Mouse (Mus musculus) small intestine, adult 2 months (tissue): ENCODE results near the gene Olfr150. TPM values are rescaled to one million over a fixed set of nuclear protein-coding genes. Genes with fewer than 3 reads are reported as not detected.
"Not testable (repeated sequence)": the region's sequence is repeated elsewhere in the genome, so short reads cannot be mapped to it uniquely, and the experiment has no call there.

Experiments used
- H3K27ac ChIP-seq: fragments of 200-500 bp; 2 replicates; pipeline ENCODE4 v1.5.1; 2012; ENCODE audit warnings: low read depth, low read length, control low read depth, inconsistent platforms; ENCODE audit not compliant: insufficient read depth
- H3K27me3 ChIP-seq: fragments of 200-500 bp; 2 replicates; pipeline ENCODE4 v1.6.1; 2012; ENCODE audit warnings: mild to moderate bottlenecking, moderate library complexity, low read length, inconsistent platforms; ENCODE audit not compliant: control insufficient read depth, insufficient read depth
- H3K36me3 ChIP-seq: fragments of 200-500 bp; 2 replicates; pipeline ENCODE4 v1.6.1; 2012; ENCODE audit warnings: mild to moderate bottlenecking, low read length, control low read depth, inconsistent platforms; ENCODE audit not compliant: control insufficient read depth, insufficient read depth
- H3K4me1 ChIP-seq: fragments of 200-500 bp; 2 replicates; pipeline ENCODE4 v1.6.1; 2012; ENCODE audit warnings: low read length, inconsistent platforms, mixed read lengths; ENCODE audit not compliant: control insufficient read depth, insufficient read depth, insufficient read length
- H3K4me3 ChIP-seq: fragments of 200-500 bp; 2 replicates; pipeline ENCODE4 v1.5.1; 2012; ENCODE audit warnings: low read depth, mild to moderate bottlenecking, control low read depth, inconsistent platforms, low read length, moderate library complexity
- CTCF ChIP-seq: fragments of 200-500 bp; IDR thresholded peaks from 2 replicates; pipeline ENCODE4 v1.5.1; 2012; ENCODE audit warnings: low read depth, mild to moderate bottlenecking, control low read depth, inconsistent platforms, low read length, moderate library complexity, mixed read lengths; ENCODE audit not compliant: insufficient replicate concordance, insufficient read length; ENCODE audit errors: extremely low read depth
- POLR2A ChIP-seq: fragments of 200-500 bp; IDR thresholded peaks from 2 replicates; pipeline ENCODE4 v1.6.1; 2012; ENCODE audit warnings: low read depth, mild to moderate bottlenecking, control low read depth, inconsistent platforms, low read length, moderate library complexity
- WGBS: fragments of 180-500 bp; shearing (Covaris S2); methylation state at CpG from one replicate; pipeline ENCODE4 v1.1.7; 2018; 5-methylcytosine and 5-hydroxymethylcytosine counted together
- polyA plus RNA-seq: library from polyadenylated mRNA; depleted of rRNA; stranded (reverse); fragments of >200 nt; gene quantifications from 2 replicates; pipeline ENCODE4 v1.2.3, GENCODE M21; 2012; rRNA removed

Olfr150 gene
- polyA plus RNA-seq: not detected in 2 replicates

DNA sequence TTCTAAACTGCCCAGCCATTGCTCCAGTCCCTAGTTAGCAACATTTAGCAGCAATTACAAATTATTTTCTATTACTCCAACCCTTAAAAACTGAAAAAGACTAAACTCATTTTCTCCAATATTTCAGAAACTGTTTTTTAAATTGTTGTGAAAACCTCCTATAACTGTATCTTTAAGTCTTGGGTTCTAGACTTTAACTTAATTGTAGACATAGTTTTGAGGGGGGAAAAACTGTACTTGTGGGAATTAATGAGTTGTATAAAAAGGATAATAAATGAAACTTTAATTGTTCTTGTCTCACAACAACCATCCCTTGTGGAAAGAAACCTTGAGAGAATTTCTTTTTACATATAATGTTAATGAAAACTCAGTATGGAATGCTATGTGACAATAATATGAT, at the start of gene Olfr150:
Gene Olfr150, plus strand, starts transcription at position 301 of the 400 bp plus-strand sequence.
- Histone ChIP-seq H3K27me3 (no peaks in the 10 kb centered on the region), H3K27ac (no peak within 1 kb of the TSS), H3K4me3 (no peak within 1 kb of the TSS), H3K36me3 (no peaks in the 10 kb centered on the region), H3K4me1 (no peaks in the 10 kb centered on the region)
- TF ChIP-seq POLR2A: no peak
- TF ChIP-seq CTCF: no peak

DNA sequence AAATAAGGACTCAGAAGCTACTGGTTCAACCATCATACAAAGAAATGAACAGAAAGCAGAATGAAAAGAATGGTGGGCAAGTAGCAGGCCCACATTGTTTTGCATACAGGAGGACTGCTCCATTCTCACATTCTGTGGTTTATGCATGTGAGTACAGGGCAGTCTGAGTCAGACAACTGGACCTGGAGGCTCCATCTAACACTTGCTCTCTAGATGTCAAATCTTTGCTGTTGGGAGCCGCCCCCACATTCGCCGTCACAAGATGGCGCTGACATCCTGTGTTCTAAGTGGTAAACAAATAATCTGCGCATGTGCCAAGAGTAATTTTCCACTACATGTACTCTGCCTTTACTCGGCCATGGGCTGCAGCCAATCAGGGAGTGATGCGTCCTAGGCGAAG, 29.7 kb upstream of the Olfr150 start:
- H3K4me1 ChIP-seq, H3K36me3 ChIP-seq, H3K27ac ChIP-seq, H3K27me3 ChIP-seq, H3K4me3 ChIP-seq: not testable (repeated sequence)
- WGBS: 84% methylated on average over 8 of the region's 8 CpGs

DNA sequence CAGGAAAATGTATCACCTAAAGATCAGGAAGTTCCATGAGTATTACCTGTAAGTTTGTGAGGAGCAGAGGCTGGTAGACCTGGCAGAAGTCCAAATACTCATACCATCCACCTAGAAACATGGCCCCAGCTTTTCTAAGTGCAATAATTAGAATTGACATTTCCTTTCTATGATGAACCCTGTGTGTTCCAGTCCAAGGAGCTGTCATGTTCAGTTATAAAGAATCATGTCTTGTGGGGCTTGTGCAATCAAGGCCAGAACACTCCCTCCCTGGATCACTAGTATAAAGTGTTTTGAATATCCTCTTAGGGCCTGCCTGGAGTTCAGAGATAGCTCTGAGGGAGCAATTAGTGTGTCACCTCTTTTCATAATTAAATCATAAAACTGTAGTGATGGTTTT, 23.8 kb upstream of the Olfr150 start, which contains the start of gene Olfr149:
Gene Olfr149, minus strand, starts transcription at position 101 of the 400 bp plus-strand sequence.
- H3K27ac ChIP-seq: no peak within 1 kb of the TSS
- H3K4me3 ChIP-seq: no peak within 1 kb of the TSS
- H3K27me3 ChIP-seq: no peaks in the 10 kb centered on the region
- no peaks in the 10 kb centered on the region for H3K4me1 ChIP-seq
- H3K36me3 ChIP-seq: no peaks in the 10 kb centered on the region
- no peak for TF ChIP-seq POLR2A
- no peak for TF ChIP-seq CTCF

DNA sequence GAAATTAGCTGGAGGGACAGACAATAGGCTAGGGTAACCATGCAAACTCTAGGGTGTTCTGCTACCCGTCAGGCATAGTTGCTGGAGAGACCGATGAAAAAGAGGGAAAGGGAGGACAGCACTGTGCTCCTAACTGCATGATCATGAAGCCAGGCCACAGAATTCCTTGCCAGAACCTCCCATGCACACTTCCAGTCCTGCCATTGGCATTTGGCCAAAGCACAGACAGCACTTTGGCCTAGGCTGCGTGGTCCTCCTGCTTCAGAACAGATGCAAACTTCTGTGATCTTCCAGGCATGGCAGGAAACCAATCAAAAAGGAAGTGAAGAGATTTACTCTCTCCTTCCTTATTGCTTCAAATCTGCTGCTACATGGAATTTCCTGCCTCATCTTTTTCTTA, 21.8 kb upstream of the Olfr150 start:
- Histone ChIP-seq H3K4me3 (no peak overlapping the region), H3K4me1 (no peaks in the 10 kb centered on the region), H3K27ac (no peak overlapping the region), H3K36me3 (no peaks in the 10 kb centered on the region), H3K27me3 (no peaks in the 10 kb centered on the region)
- whole genome bisulfite sequencing: 55% methylated on average over 3 of the region's 3 CpGs
- TF ChIP-seq CTCF (no peak), POLR2A (no peak)

DNA sequence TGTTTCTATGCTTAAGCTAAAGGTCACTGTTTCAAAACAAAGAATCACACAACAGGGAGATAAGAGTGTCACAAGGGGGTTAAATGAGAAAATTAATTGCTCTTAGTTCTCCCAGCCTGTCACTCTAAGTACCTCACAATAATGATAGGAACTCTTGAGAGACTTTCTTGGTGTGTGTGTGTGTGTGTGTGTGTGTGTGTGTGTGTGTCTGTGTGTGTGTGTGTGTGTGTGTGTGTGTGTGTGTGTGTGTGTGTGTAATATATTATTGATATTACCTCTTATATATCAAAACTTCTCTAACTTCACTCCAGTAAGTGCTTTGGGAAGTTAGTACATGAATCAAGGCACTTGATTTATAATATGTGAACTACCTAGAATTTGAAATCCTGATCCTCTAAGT, 19.7 kb upstream of the Olfr150 start, which contains the start of gene Olfr965:
Gene Olfr965, plus strand, starts transcription at position 301 of the 400 bp plus-strand sequence.
- no peak within 1 kb of the TSS for H3K27ac ChIP-seq
- no peaks in the 10 kb centered on the region for H3K4me1 ChIP-seq
- H3K4me3 ChIP-seq: no peak within 1 kb of the TSS
- no peaks in the 10 kb centered on the region for H3K27me3 ChIP-seq
- no peaks in the 10 kb centered on the region for H3K36me3 ChIP-seq
- TF ChIP-seq CTCF (no peak), POLR2A (no peak)

DNA sequence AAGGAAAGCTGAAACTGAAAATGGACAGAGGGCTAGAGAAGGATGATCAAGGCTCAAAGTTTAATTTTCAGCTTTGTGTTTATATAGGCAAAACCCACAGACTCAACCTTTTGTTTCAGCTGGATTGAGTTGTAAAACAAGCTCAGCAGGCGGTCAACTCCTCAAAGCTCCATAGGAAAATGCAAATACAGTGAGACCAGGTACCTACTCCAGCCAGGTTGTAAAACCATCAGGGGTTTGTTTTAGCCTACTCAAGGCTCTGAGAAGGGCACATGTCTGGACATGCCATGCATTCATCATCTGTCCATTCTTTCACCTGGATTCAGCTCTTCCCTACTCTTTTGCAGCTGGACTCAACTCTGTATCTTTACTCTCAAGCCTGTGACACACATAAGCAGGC, 10.0 kb downstream of the Olfr150 start:
- Histone ChIP-seq H3K4me1 (no peaks in the 10 kb centered on the region), H3K27me3 (no peaks in the 10 kb centered on the region), H3K4me3 (no peak overlapping the region), H3K36me3 (no peaks in the 10 kb centered on the region), H3K27ac (no peak overlapping the region)
- 83% methylated on average over 1 of the region's 1 CpGs for WGBS
- TF ChIP-seq POLR2A (no peak), CTCF (no peak)

DNA sequence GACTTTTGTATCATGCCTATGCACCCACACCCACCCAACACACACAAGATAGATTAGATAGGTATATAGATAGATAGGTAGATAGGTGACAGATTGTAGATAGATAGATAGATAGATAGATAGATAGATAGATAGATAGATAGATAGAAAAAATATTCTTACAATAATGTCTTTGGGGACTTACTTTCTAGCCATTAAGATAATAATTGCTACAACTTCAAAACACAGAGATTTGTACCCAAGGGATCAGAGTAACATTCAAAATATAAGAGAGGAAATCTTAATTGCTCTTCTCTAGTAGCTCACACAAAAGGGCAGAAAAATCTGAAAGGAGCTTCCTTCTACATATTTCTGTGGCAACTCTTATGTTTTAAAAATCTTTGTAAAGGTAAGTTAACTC, 15.2 kb downstream of the Olfr150 start, which contains the start of gene Olfr967:
Gene Olfr967, plus strand, starts transcription at position 301 of the 400 bp plus-strand sequence.
- H3K4me3 ChIP-seq: no peak within 1 kb of the TSS
- H3K4me1 ChIP-seq: no peaks in the 10 kb centered on the region
- H3K36me3 ChIP-seq: no peaks in the 10 kb centered on the region
- no peaks in the 10 kb centered on the region for H3K27me3 ChIP-seq
- H3K27ac ChIP-seq: no peak within 1 kb of the TSS
- TF ChIP-seq POLR2A (no peak), CTCF (no peak)

DNA sequence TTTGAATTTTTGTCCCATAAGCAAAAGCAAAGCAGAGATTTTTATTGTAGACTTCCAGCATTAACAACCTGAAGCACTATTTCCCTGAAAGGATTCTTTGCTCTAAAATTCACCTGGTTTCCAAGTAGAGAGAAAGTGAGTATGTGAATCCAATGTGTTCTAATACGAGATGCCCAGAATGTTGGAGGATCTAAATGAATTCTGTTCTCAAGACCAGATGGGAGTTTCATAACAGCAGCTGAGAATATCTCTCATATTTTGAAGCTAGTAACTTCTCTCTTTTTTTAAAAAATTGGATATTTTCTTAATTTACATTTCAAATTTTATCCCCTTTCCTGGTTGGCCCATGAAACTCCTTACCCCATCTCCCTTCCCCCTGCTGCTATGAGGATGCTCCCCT, 15.7 kb downstream of the Olfr150 start:
- Histone ChIP-seq H3K4me3 (no peak overlapping the region), H3K36me3 (no peaks in the 10 kb centered on the region), H3K4me1 (no peaks in the 10 kb centered on the region), H3K27me3 (no peaks in the 10 kb centered on the region), H3K27ac (no peak overlapping the region)
- 76% methylated on average over 1 of the region's 1 CpGs for WGBS
- TF ChIP-seq POLR2A: no peak
- no peak for TF ChIP-seq CTCF

DNA sequence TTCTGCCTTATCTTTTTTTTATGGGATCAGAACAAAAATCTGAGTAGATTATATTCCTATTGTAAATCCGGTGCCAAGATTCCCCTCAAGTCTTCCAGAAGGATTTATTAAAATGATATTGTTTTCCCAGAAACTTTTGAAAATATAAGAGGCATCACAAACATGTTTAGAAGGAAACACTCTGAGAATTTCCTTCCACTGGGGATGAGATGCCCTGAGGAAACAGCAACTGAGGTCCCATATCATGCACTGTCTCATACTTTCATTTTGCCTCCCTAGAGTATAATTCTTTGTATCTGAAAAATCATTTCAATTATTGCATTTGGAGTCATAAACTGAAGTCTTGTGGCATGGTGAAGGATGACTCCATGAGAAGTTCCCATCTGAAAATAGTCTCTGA, 52.4 kb downstream of the Olfr150 start, which contains the start of gene Olfr968:
Gene Olfr968, minus strand, starts transcription at position 101 of the 400 bp plus-strand sequence.
- Histone ChIP-seq H3K36me3 (no peaks in the 10 kb centered on the region), H3K27ac (no peak within 1 kb of the TSS), H3K27me3 (no peaks in the 10 kb centered on the region), H3K4me3 (no peak within 1 kb of the TSS), H3K4me1 (no peaks in the 10 kb centered on the region)
- TF ChIP-seq CTCF (no peak), POLR2A (no peak)
- 69% methylated on average over 1 of the region's 1 CpGs for WGBS

Other genes starting within 250 kb of the Olfr150 start
- not detected in 2 replicates for gene Olfr44, start 237.0 kb upstream of the Olfr150 start, polyA plus RNA-seq
- not detected in 2 replicates for gene Olfr957, start 215.2 kb upstream of the Olfr150 start, polyA plus RNA-seq
- gene Olfr958, start 176.9 kb upstream of the Olfr150 start, polyA plus RNA-seq: not detected in 2 replicates
- gene Olfr959, start 155.4 kb upstream of the Olfr150 start, polyA plus RNA-seq: not detected in 2 replicates
- gene AW551984, start 126.6 kb upstream of the Olfr150 start, polyA plus RNA-seq: 0.22 and 0.74 TPM in 2 replicates
- gene Olfr148, start 120.3 kb upstream of the Olfr150 start, polyA plus RNA-seq: not detected in 2 replicates
- gene Olfr960, start 109.6 kb upstream of the Olfr150 start, polyA plus RNA-seq: not detected in 2 replicates
- not detected in 2 replicates for gene Olfr961, start 85.9 kb upstream of the Olfr150 start, polyA plus RNA-seq
- gene Olfr963, start 63.8 kb upstream of the Olfr150 start, polyA plus RNA-seq: not detected in 2 replicates
- not detected in 2 replicates for gene Olfr149, start 23.9 kb upstream of the Olfr150 start, polyA plus RNA-seq
- gene Olfr965, start 19.6 kb upstream of the Olfr150 start, polyA plus RNA-seq: not detected in 2 replicates
- not detected in 2 replicates for gene Olfr967, start 15.3 kb downstream of the Olfr150 start, polyA plus RNA-seq
- not detected in 2 replicates for gene Olfr968, start 52.3 kb downstream of the Olfr150 start, polyA plus RNA-seq
- gene Olfr969, start 60.0 kb downstream of the Olfr150 start, polyA plus RNA-seq: not detected in 2 replicates
- gene Olfr970, start 77.9 kb downstream of the Olfr150 start, polyA plus RNA-seq: not detected in 2 replicates
- gene Olfr971, start 105.9 kb downstream of the Olfr150 start, polyA plus RNA-seq: not detected in 2 replicates
- not detected in 2 replicates for gene Olfr972, start 135.4 kb downstream of the Olfr150 start, polyA plus RNA-seq
- not detected in 2 replicates for gene Olfr229, start 176.4 kb downstream of the Olfr150 start, polyA plus RNA-seq
- gene Olfr974, start 206.5 kb downstream of the Olfr150 start, polyA plus RNA-seq: not detected in 2 replicates
- gene Olfr975, start 221.1 kb downstream of the Olfr150 start, polyA plus RNA-seq: 0.03 TPM in 1 of 2 replicates, not detected in the other
- gene Olfr976, start 230.2 kb downstream of the Olfr150 start, polyA plus RNA-seq: not detected in 2 replicates